Mouse (Mus musculus) Muller cell, postnatal 12 days (primary cell): Measurements from ENCODE around the gene Olfr930.

Experiments
- DNase-seq: peaks from one replicate; pipeline ENCODE4 v3.0.0-alpha.2; 2015; ENCODE audit errors: inconsistent ontology term

Gene Olfr930

GRCm38 (mm10) chr9:38929509-38929908 is at the start of gene Olfr930:
Olfr930 (plus strand) TSS chr9:38929809.
- DNase-seq: no peak

- no peak for DNase-seq
Observed at GRCm38 (mm10) chr9:38953401-38954123, 24.0 kb downstream of the Olfr930 start.

- DNase-seq: no peak
Observed at GRCm38 (mm10) chr9:38954124-38954416, 24.5 kb downstream of the Olfr930 start.

- no peak for DNase-seq
Observed at GRCm38 (mm10) chr9:38972013-38972412, 42.4 kb downstream of the Olfr930 start, which contains the start of gene Olfr933. Olfr933 (plus strand) TSS chr9:38972313.
